In genomic region chr2:181678780-181679179, GRCm38 (mm10) we compare ENCODE assay signal across 8 mouse cellular contexts. TPM values are rescaled to one million over a fixed set of nuclear protein-coding genes. Genes with fewer than 3 reads are reported as not detected.
DNase-seq lines count a peak whose midpoint lies in the region; ATAC-seq and TF ChIP-seq lines count a peak whose summit lies in the region.

No protein-coding gene starts in this region.

- no peaks in the 10 kb centered on the region; the same call in 1 of the 2 replicates for H3K27me3 ChIP-seq in forebrain, embryonic 16.5 days (replicated peaks; ENCODE audit: control insufficient read depth, insufficient read depth, low read length)
- 0 out of 2 replicates have a peak, but pooled peaks cover 3% of the 10 kb centered on the region for H3K27me3 ChIP-seq in liver, postnatal 0 days (ENCODE audit: insufficient read depth, low read length)
- H3K27me3 ChIP-seq in neural tube, embryonic 15.5 days (replicated peaks) = 0 out of 2 replicates have a peak, but pooled peaks cover 6% of the 10 kb centered on the region
- H3K27me3 ChIP-seq in thymus, adult 2 months (ENCODE audit: control insufficient read depth, insufficient read depth, low read length) = no peaks in the 10 kb centered on the region

- DNase-seq in ES-E14 (ENCODE audit: low read depth, low spot score) = peak; percentile 71
- DNase-seq in heart, postnatal 36 days = peak; percentile 72 to 76
- DNase-seq in layer of hippocampus, adult 11-12 months (ENCODE audit: low spot score) = peak; percentile 90
- peak; percentile 79 for DNase-seq in liver, postnatal 0 days
- peak; percentile 76 for DNase-seq in thymus, adult 2 months

- no peak overlapping the region for H3K4me2 ChIP-seq in forebrain, embryonic 16.5 days (ENCODE audit: low read length)
- no peak overlapping the region for H3K4me2 ChIP-seq in liver, postnatal 0 days (ENCODE audit: low read depth, low read length)
- no peak overlapping the region for H3K4me2 ChIP-seq in neural tube, embryonic 15.5 days

- H3K9ac ChIP-seq in ES-E14 (ENCODE audit: insufficient read depth, low read depth, low read length, poor library complexity, severe bottlenecking) = no peak overlapping the region
- no peak overlapping the region for H3K9ac ChIP-seq in forebrain, embryonic 16.5 days (replicated peaks; ENCODE audit: low read depth, low read length)
- no peak overlapping the region for H3K9ac ChIP-seq in liver, postnatal 0 days (replicated peaks)
- H3K9ac ChIP-seq in neural tube, embryonic 15.5 days (replicated peaks) = no peak overlapping the region

- ATAC-seq in cerebellum, adult (ENCODE audit: insufficient number of reproducible peaks, low FRiP score, low TSS enrichment) = peak; percentile 36; the same call in 1 of the 2 replicates
- ATAC-seq in forebrain, embryonic 16.5 days = peak; percentile 70
- ATAC-seq in liver, postnatal 0 days = peak; percentile 73
- ATAC-seq in neural tube, embryonic 15.5 days (ENCODE audit: low FRiP score) = peak; percentile 43

- peak; percentile 98 for TF ChIP-seq CTCF in liver, postnatal 0 days (IDR thresholded peaks at IDR 0.05; ENCODE audit: low read depth)
- peak; percentile 77; the same call in 1 of the 2 replicates for TF ChIP-seq CTCF in thymus, adult 2 months (IDR thresholded peaks at IDR 0.05; ENCODE audit: borderline replicate concordance, control insufficient read depth, extremely low read depth, insufficient read depth, low read length, poor library complexity)

- no peaks in the 10 kb centered on the region for H3K9me3 ChIP-seq in ES-E14 (ENCODE audit: control insufficient read depth, insufficient read depth, low read depth, low read length)
- no peaks in the 10 kb centered on the region for H3K9me3 ChIP-seq in forebrain, embryonic 16.5 days (ENCODE audit: control insufficient read depth, low read length)
- no peaks in the 10 kb centered on the region for H3K9me3 ChIP-seq in liver, postnatal 0 days (ENCODE audit: low read length)
- H3K9me3 ChIP-seq in neural tube, embryonic 15.5 days (replicated peaks) = no peaks in the 10 kb centered on the region

- intact Hi-C loops in heart, postnatal 36 days (cut with DNase I) = loop anchor here (1.0 kb wide), 2 partner anchors 19 to 34 kb away; no protein-coding TSS in a partner anchor

- no peak overlapping the region for H3K4me3 ChIP-seq in ES-E14 (ENCODE audit: insufficient read depth in 1 of 2, low read depth in 1 of 2, low read length in 2 of 2, poor library complexity in 1 of 2, severe bottlenecking in 1 of 2)
- H3K4me3 ChIP-seq in forebrain, embryonic 16.5 days (replicated peaks; ENCODE audit: low read length) = no peak overlapping the region
- no peak overlapping the region for H3K4me3 ChIP-seq in liver, postnatal 0 days (ENCODE audit: low read depth, low read length)
- no peak overlapping the region for H3K4me3 ChIP-seq in neural tube, embryonic 15.5 days (replicated peaks)
- H3K4me3 ChIP-seq in thymus, adult 2 months (ENCODE audit: control insufficient read depth, insufficient read depth, low read length) = no peak overlapping the region

- WGBS in forebrain, embryonic 16.5 days = 55% methylated on average over 1 of the region's 1 CpGs
- WGBS in liver, postnatal 0 days (ENCODE audit: insufficient replicate concordance) = 44% methylated on average over 1 of the region's 1 CpGs
- WGBS in neural tube, embryonic 15.5 days = 51% methylated on average over 1 of the region's 1 CpGs
- 60% methylated on average over 1 of the region's 1 CpGs for whole genome bisulfite sequencing in thymus, adult 2 months

- TF ChIP-seq EP300 in liver, postnatal 0 days (IDR thresholded peaks at IDR 0.05; ENCODE audit: low read depth) = no peak

- H3K36me3 ChIP-seq in ES-E14 (ENCODE audit: control insufficient read depth, insufficient read depth, low read length, poor library complexity, severe bottlenecking) = no peaks in the 10 kb centered on the region
- no peaks in the 10 kb centered on the region for H3K36me3 ChIP-seq in forebrain, embryonic 16.5 days (ENCODE audit: control insufficient read depth, insufficient read depth)
- no peaks in the 10 kb centered on the region for H3K36me3 ChIP-seq in liver, postnatal 0 days (replicated peaks; ENCODE audit: insufficient read depth, low read length)
- H3K36me3 ChIP-seq in neural tube, embryonic 15.5 days = no peaks in the 10 kb centered on the region
- H3K36me3 ChIP-seq in thymus, adult 2 months (ENCODE audit: control insufficient read depth, insufficient read depth, low read length) = no peaks in the 10 kb centered on the region

- no peak overlapping the region for H3K27ac ChIP-seq in ES-E14 (ENCODE audit: insufficient read depth, low read depth, low read length, poor library complexity, severe bottlenecking)
- no peak overlapping the region for H3K27ac ChIP-seq in forebrain, embryonic 16.5 days (ENCODE audit: low read length)
- H3K27ac ChIP-seq in liver, postnatal 0 days (ENCODE audit: low read depth) = no peak overlapping the region
- no peak overlapping the region for H3K27ac ChIP-seq in neural tube, embryonic 15.5 days (replicated peaks)
- H3K27ac ChIP-seq in thymus, adult 2 months (ENCODE audit: control insufficient read depth, insufficient read depth, low read length) = no peak overlapping the region

- TF ChIP-seq POLR2A in thymus, adult 2 months (IDR thresholded peaks at IDR 0.05; ENCODE audit: control insufficient read depth, extremely low read depth, insufficient read depth, low read length, poor library complexity) = no peak

- H3K4me1 ChIP-seq in ES-E14 (ENCODE audit: control insufficient read depth in 2 of 2, insufficient read depth in 2 of 2, low read length in 2 of 2, poor library complexity in 1 of 2) = peaks cover 0 to 7% of the 10 kb centered on the region in 2 experiments; a peak in 1 of 4 replicates
- H3K4me1 ChIP-seq in forebrain, embryonic 16.5 days (replicated peaks; ENCODE audit: control insufficient read depth, insufficient read depth, low read length) = peaks cover 22% of the 10 kb centered on the region
- peaks cover 17% of the 10 kb centered on the region for H3K4me1 ChIP-seq in liver, postnatal 0 days (ENCODE audit: insufficient read depth)
- H3K4me1 ChIP-seq in neural tube, embryonic 15.5 days = peaks cover 40% of the 10 kb centered on the region
- peaks cover 13% of the 10 kb centered on the region for H3K4me1 ChIP-seq in thymus, adult 2 months (replicated peaks; ENCODE audit: control insufficient read depth, insufficient read depth, low read length)

- in situ Hi-C loops in ES-E14 (cut with MboI; ENCODE audit: low sequenced_read_pairs in 2 of 2, unreplicated experiment in 2 of 2) = no loop called here

TF ChIP-seq in ES-E14, 5 proteins besides CTCF, POLR2A, EP300 and RAD21:
- TF ChIP-seq MAFK (IDR thresholded peaks at IDR 0.05; ENCODE audit: insufficient read depth, low read depth, low read length) = no peak
- peak; percentile 92 for TF ChIP-seq ZC3H11A (IDR thresholded peaks at IDR 0.05; ENCODE audit: borderline replicate concordance, low read depth, low read length)
- peak; percentile 51; the same call in 1 of the 2 replicates for TF ChIP-seq HCFC1 (IDR thresholded peaks at IDR 0.05; ENCODE audit: borderline replicate concordance, insufficient read depth, low read length)
- peak; percentile 82 for TF ChIP-seq ZNF384 (IDR thresholded peaks at IDR 0.05; ENCODE audit: low read depth, low read length)

RNA-seq across cellular contexts. Expression of gene Tcea2, which starts 1.3 kb away (rescaled TPM):
- total RNA-seq in ES-E14 (2012; rRNA removed) = 11.4 and 23.0 TPM in 2 replicates
- polyA plus RNA-seq in forebrain, embryonic 16.5 days (2015; fragmentation: Nextera tagmentation; extraction: Ambion mirVana) = 58.3 and 60.5 TPM in 2 replicates
- total RNA-seq in heart, postnatal 36 days (2021) = 1 to 10 TPM; 6.1 to 7.3 TPM
- polyA plus RNA-seq in liver, postnatal 0 days (2015; fragmentation: Nextera tagmentation; extraction: Ambion mirVana) = 3.8 and 4.4 TPM in 2 replicates
- 43.2 and 44.9 TPM in 2 replicates for polyA plus RNA-seq in neural tube, embryonic 15.5 days (2015; fragmentation: Nextera tagmentation; extraction: Ambion mirVana)
- 9.0 and 13.8 TPM in 2 replicates for polyA plus RNA-seq in thymus, adult 2 months (2012; rRNA removed)

RNA-seq across cellular contexts. Expression of gene Sox18, which starts 7.3 kb away (rescaled TPM):
- 0.36 and 0.42 TPM in 2 replicates for total RNA-seq in ES-E14 (2012; rRNA removed)
- polyA plus RNA-seq in forebrain, embryonic 16.5 days (2015; fragmentation: Nextera tagmentation; extraction: Ambion mirVana) = 13.8 and 15.3 TPM in 2 replicates
- 10 to 100 TPM; 34.4 to 64.4 TPM for total RNA-seq in heart, postnatal 36 days (2021)
- 11.4 and 12.2 TPM in 2 replicates for polyA plus RNA-seq in liver, postnatal 0 days (2015; fragmentation: Nextera tagmentation; extraction: Ambion mirVana)
- 21.0 and 21.6 TPM in 2 replicates for polyA plus RNA-seq in neural tube, embryonic 15.5 days (2015; fragmentation: Nextera tagmentation; extraction: Ambion mirVana)
- polyA plus RNA-seq in thymus, adult 2 months (2012; rRNA removed) = 21.7 and 21.8 TPM in 2 replicates

RNA-seq across cellular contexts. Expression of gene Rgs19, which starts 15.0 kb away (rescaled TPM):
- 27.3 and 31.7 TPM in 2 replicates for total RNA-seq in ES-E14 (2012; rRNA removed)
- 61.2 and 63.3 TPM in 2 replicates for polyA plus RNA-seq in forebrain, embryonic 16.5 days (2015; fragmentation: Nextera tagmentation; extraction: Ambion mirVana)
- total RNA-seq in heart, postnatal 36 days (2021) = 1 to 10 TPM; 5.7 to 7.2 TPM
- polyA plus RNA-seq in liver, postnatal 0 days (2015; fragmentation: Nextera tagmentation; extraction: Ambion mirVana) = 18.6 and 20.5 TPM in 2 replicates
- 66.4 and 68.1 TPM in 2 replicates for polyA plus RNA-seq in neural tube, embryonic 15.5 days (2015; fragmentation: Nextera tagmentation; extraction: Ambion mirVana)
- polyA plus RNA-seq in thymus, adult 2 months (2012; rRNA removed) = 255 and 260 TPM in 2 replicates

RNA-seq across cellular contexts. Expression of gene Lkaaear1, which starts 19.5 kb away (rescaled TPM):
- not detected in 2 replicates for total RNA-seq in ES-E14 (2012; rRNA removed)
- polyA plus RNA-seq in forebrain, embryonic 16.5 days (2015; fragmentation: Nextera tagmentation; extraction: Ambion mirVana) = not detected in 2 replicates
- total RNA-seq in heart, postnatal 36 days (2021) = not detected
- not detected in 2 replicates for polyA plus RNA-seq in liver, postnatal 0 days (2015; fragmentation: Nextera tagmentation; extraction: Ambion mirVana)
- not detected in 2 replicates for polyA plus RNA-seq in neural tube, embryonic 15.5 days (2015; fragmentation: Nextera tagmentation; extraction: Ambion mirVana)
- polyA plus RNA-seq in thymus, adult 2 months (2012; rRNA removed) = not detected in 2 replicates

RNA-seq across cellular contexts. Expression of gene Gm29797, which starts 21.9 kb away (rescaled TPM):
- 1.8 and 9.3 TPM in 2 replicates for total RNA-seq in ES-E14 (2012; rRNA removed)
- 0.49 TPM in 1 of 2 replicates, not detected in the other for polyA plus RNA-seq in forebrain, embryonic 16.5 days (2015; fragmentation: Nextera tagmentation; extraction: Ambion mirVana)
- not detected for total RNA-seq in heart, postnatal 36 days (2021)
- not detected in 2 replicates for polyA plus RNA-seq in liver, postnatal 0 days (2015; fragmentation: Nextera tagmentation; extraction: Ambion mirVana)
- polyA plus RNA-seq in neural tube, embryonic 15.5 days (2015; fragmentation: Nextera tagmentation; extraction: Ambion mirVana) = 0.20 and 1.3 TPM in 2 replicates
- 0.57 and 1.0 TPM in 2 replicates for polyA plus RNA-seq in thymus, adult 2 months (2012; rRNA removed)
